Mouse (Mus musculus): ENCODE data around the gene Fgd2.

Fgd2 gene

GRCm38 (mm10) chr17:29397480-29398433 is 37.0 kb downstream of the Fgd2 start:
- peak; percentile 82 for DNase-seq (ENCODE audit: inconsistent ontology term)

GRCm38 (mm10) chr17:29398434-29399026 is 37.8 kb downstream of the Fgd2 start:
- DNase-seq (ENCODE audit: inconsistent ontology term): no peak

GRCm38 (mm10) chr17:29399241-29399910 is 38.7 kb downstream of the Fgd2 start:
- no peak for DNase-seq (ENCODE audit: inconsistent ontology term)

GRCm38 (mm10) chr17:29400044-29400443 is 39.3 kb downstream of the Fgd2 start:
- DNase-seq (ENCODE audit: inconsistent ontology term): no peak

GRCm38 (mm10) chr17:29401741-29402268 is 41.1 kb downstream of the Fgd2 start:
- DNase-seq (ENCODE audit: inconsistent ontology term): peak; percentile 6

- DNase-seq (ENCODE audit: inconsistent ontology term): no peak
Observed at GRCm38 (mm10) chr17:29403179-29403578, 42.5 kb downstream of the Fgd2 start.

- no peak for DNase-seq (ENCODE audit: inconsistent ontology term)
Observed at GRCm38 (mm10) chr17:29405501-29405900, 44.8 kb downstream of the Fgd2 start.

GRCm38 (mm10) chr17:29406077-29406476 is 45.4 kb downstream of the Fgd2 start:
- DNase-seq (ENCODE audit: inconsistent ontology term): no peak

GRCm38 (mm10) chr17:29407405-29407804 is 46.7 kb downstream of the Fgd2 start:
- DNase-seq (ENCODE audit: inconsistent ontology term): no peak

- no peak for DNase-seq (ENCODE audit: inconsistent ontology term)
Observed at GRCm38 (mm10) chr17:29408364-29408763, 47.6 kb downstream of the Fgd2 start.

- DNase-seq (ENCODE audit: inconsistent ontology term): no peak
Observed at GRCm38 (mm10) chr17:29409800-29410343, 49.2 kb downstream of the Fgd2 start.

GRCm38 (mm10) chr17:29411821-29412425 is 51.2 kb downstream of the Fgd2 start:
- no peak for DNase-seq (ENCODE audit: inconsistent ontology term)

GRCm38 (mm10) chr17:29414566-29414965 is 53.9 kb downstream of the Fgd2 start:
- no peak for DNase-seq (ENCODE audit: inconsistent ontology term)

GRCm38 (mm10) chr17:29415761-29416662 is 55.3 kb downstream of the Fgd2 start:
- no peak for DNase-seq (ENCODE audit: inconsistent ontology term)

- DNase-seq (ENCODE audit: inconsistent ontology term): no peak
Observed at GRCm38 (mm10) chr17:29416757-29417156, 56.0 kb downstream of the Fgd2 start.

GRCm38 (mm10) chr17:29418758-29419380 is 58.2 kb downstream of the Fgd2 start:
- no peak for DNase-seq (ENCODE audit: inconsistent ontology term)

GRCm38 (mm10) chr17:29419976-29420739 is 59.4 kb downstream of the Fgd2 start:
- DNase-seq (ENCODE audit: inconsistent ontology term): no peak

- DNase-seq (ENCODE audit: inconsistent ontology term): no peak
Observed at GRCm38 (mm10) chr17:29421319-29421718, 60.6 kb downstream of the Fgd2 start.

- DNase-seq (ENCODE audit: inconsistent ontology term): no peak
Observed at GRCm38 (mm10) chr17:29422337-29422736, 61.6 kb downstream of the Fgd2 start.
